Mouse (Mus musculus): ENCODE data around the gene Dab2ip.

- TF ChIP-seq CTCF (IDR thresholded peaks at IDR 0.05; ENCODE audit: low read depth): no peak
- TF ChIP-seq EP300 (IDR thresholded peaks at IDR 0.05; ENCODE audit: low read depth): no peak
Measured at GRCm38 (mm10) chr2:35610976-35611375, 52.9 kb downstream of the Dab2ip start.
